Mouse (Mus musculus) midbrain, embryonic 15.5 days (tissue): Measurements from ENCODE around the gene Gng3. TPM values are rescaled to one million over a fixed set of nuclear protein-coding genes. Genes with fewer than 3 reads are reported as not detected.
A peak's percentile ranks its signal among the peaks of the same experiment; 100 is the strongest.

ENCODE experiments used
- ATAC-seq: fragments of 200-750 bp; cut with Nextera tagmentation; replicated peaks from 2 replicates; pipeline ENCODE4 v1.8.0; 2017; ENCODE audit warnings: moderate TSS enrichment
- H3K27ac ChIP-seq: fragments of 300-500 bp; sonication (generic); 2 replicates; pipeline ENCODE4 v1.5.1; 2015; ENCODE audit warnings: mild to moderate bottlenecking, inconsistent platforms
- H3K27me3 ChIP-seq: fragments of 300-500 bp; sonication (generic); replicated peaks from 2 replicates; pipeline ENCODE4 v1.6.1; 2015; ENCODE audit warnings: inconsistent platforms
- H3K36me3 ChIP-seq: fragments of 300-500 bp; sonication (generic); replicated peaks from 2 replicates; pipeline ENCODE4 v1.6.1; 2015; ENCODE audit warnings: inconsistent platforms
- H3K4me1 ChIP-seq: fragments of 300-500 bp; sonication (generic); 2 replicates; pipeline ENCODE4 v1.6.1; 2015; ENCODE audit warnings: inconsistent platforms
- H3K4me2 ChIP-seq: fragments of 300-500 bp; sonication (generic); 2 replicates; pipeline ENCODE4 v1.6.1; 2015; ENCODE audit warnings: inconsistent platforms, mild to moderate bottlenecking, moderate library complexity
- H3K4me3 ChIP-seq: fragments of 300-500 bp; sonication (generic); 2 replicates; pipeline ENCODE4 v1.5.1; 2015; ENCODE audit warnings: mild to moderate bottlenecking, inconsistent platforms
- H3K9ac ChIP-seq: fragments of 300-500 bp; sonication (generic); 2 replicates; pipeline ENCODE4 v1.6.1; 2015; ENCODE audit warnings: mild to moderate bottlenecking, inconsistent platforms
- H3K9me3 ChIP-seq: fragments of 300-500 bp; sonication (generic); 2 replicates; pipeline ENCODE4 v1.6.1; 2016; ENCODE audit warnings: inconsistent platforms
- WGBS: fragments of 180-500 bp; shearing (Covaris S2); methylation state at CpG from one replicate; pipeline ENCODE4 v1.1.7; 2015; ENCODE audit warnings: mixed read lengths; 5-methylcytosine and 5-hydroxymethylcytosine counted together
- microRNA-seq: library from miRNA; unstranded; fragments of <30 nt; microRNA quantifications from one replicate; pipeline ENCODE4, GENCODE M21; 2016
- polyA plus RNA-seq: library from polyadenylated mRNA; unstranded; fragments of >200 nt; fragmentation: Nextera tagmentation; extraction: Ambion mirVana; gene quantifications from 2 replicates; pipeline ENCODE4 v1.2.1, GENCODE M21; 2015

The Gng3 gene
- polyA plus RNA-seq, 1 experiment from 2014 or later, result 479 TPM

- Histone ChIP-seq H3K36me3 (peaks cover 10% of the 10 kb centered on the region), H3K9ac (peak within 1 kb of the TSS; percentile 65), H3K4me1 (peaks cover 31% of the 10 kb centered on the region), H3K27ac (peak within 1 kb of the TSS; percentile 68), H3K9me3 (no peaks in the 10 kb centered on the region), H3K4me2 (peak within 1 kb of the TSS; percentile 92), H3K27me3 (no peaks in the 10 kb centered on the region), H3K4me3 (peak within 1 kb of the TSS; percentile 85)
- peak; percentile 70 for ATAC-seq
- WGBS, result 2% methylated on average over 25 of the region's 25 CpGs
These were observed 40.6 kb downstream of the Gng3 start, which contains the start of gene Polr2g for GRCm38 (mm10) chr19:8798264-8798946. Gene Polr2g (minus strand): TSS chr19:8798577.

DNA sequence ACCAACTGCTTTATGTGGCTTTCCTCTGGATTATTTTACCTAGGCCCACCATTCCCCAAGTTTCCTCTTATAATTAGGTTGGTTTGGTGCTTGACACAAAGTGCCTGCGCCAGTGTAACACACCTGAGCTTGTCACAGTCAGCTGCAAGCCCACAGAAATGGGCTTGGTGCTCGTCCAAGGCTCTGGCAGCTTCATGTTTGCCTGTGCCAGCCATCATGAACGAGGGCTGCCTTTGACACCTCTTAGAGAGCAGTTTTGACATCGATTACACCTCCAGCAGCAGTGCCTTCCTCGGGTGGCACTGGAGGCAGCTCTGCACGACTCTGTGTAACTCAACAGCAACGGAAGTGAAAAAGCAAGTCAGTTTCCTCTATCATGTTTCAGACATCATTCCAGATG is 48.8 kb downstream of the Gng3 start:
- H3K9ac ChIP-seq, result no peak overlapping the region

DNA sequence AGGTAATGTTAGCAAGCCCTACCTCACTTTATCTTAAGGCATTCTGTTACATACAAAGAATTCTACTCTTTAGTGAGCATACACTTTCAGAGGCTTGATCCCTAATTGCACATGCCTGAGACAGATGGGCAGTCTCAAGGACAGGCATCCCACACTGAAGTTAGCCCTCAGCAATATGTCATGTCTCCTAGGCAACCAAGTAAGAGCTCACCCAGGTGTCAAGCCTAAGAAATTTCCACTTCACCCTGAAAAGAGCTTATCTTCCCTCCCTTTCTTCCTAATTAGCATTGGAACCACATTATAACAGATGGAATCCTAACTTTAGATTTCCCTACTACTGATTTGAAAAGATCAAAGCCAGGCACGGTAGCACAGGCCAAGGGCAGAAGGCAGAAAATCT is 49.8 kb downstream of the Gng3 start:
- 31% methylated on average over 1 of the region's 1 CpGs for WGBS
- 0 out of 2 replicates have a peak overlapping the region, but pooled peaks have one; percentile 17 for H3K9ac ChIP-seq
- H3K27ac ChIP-seq, result peak overlapping the region; percentile 43
- no peaks in the 10 kb centered on the region for H3K27me3 ChIP-seq
- H3K4me2 ChIP-seq, result no peak overlapping the region
- H3K9me3 ChIP-seq, result no peaks in the 10 kb centered on the region
- ATAC-seq, result no peak
- H3K4me1 ChIP-seq, result peaks cover 25% of the 10 kb centered on the region
- H3K36me3 ChIP-seq, result peaks cover 18% of the 10 kb centered on the region
- no peak overlapping the region for H3K4me3 ChIP-seq

More for the DNA sequence above, 48.8 kb downstream of the Gng3 start:
- Histone ChIP-seq H3K36me3 (peaks cover 20% of the 10 kb centered on the region), H3K4me3 (no peak overlapping the region), H3K27me3 (no peaks in the 10 kb centered on the region), H3K27ac (no peak overlapping the region), H3K4me2 (no peak overlapping the region), H3K4me1 (peaks cover 19% of the 10 kb centered on the region), H3K9me3 (no peaks in the 10 kb centered on the region)
- WGBS, result 83% methylated on average over 7 of the region's 7 CpGs
- no peak for ATAC-seq

GRCm38 (mm10) chr19:8788521-8788920 is 50.5 kb downstream of the Gng3 start:
- 12% methylated on average over 3 of the region's 3 CpGs for WGBS
- no peak overlapping the region for H3K4me2 ChIP-seq
- H3K36me3 ChIP-seq, result peaks cover 12% of the 10 kb centered on the region
- H3K27me3 ChIP-seq, result no peaks in the 10 kb centered on the region
- no peak for ATAC-seq
- no peak overlapping the region for H3K4me3 ChIP-seq
- no peaks in the 10 kb centered on the region for H3K9me3 ChIP-seq
- peak overlapping the region; percentile 43 for H3K27ac ChIP-seq
- no peak overlapping the region for H3K9ac ChIP-seq
- H3K4me1 ChIP-seq, result peaks cover 25% of the 10 kb centered on the region

Small RNA genes lying within 50 kb of the gene (microRNA-seq; reads per million reads assigned to microRNA genes)
- gene Mir5136, result not detected

Other genes with a start within 250 kb of the Gng3 start
- 12.1 and 13.5 TPM in 2 replicates for gene Slc22a8, start 247.9 kb downstream of the Gng3 start, polyA plus RNA-seq
- gene Slc22a6, start 221.2 kb downstream of the Gng3 start, polyA plus RNA-seq, result 15.3 and 19.7 TPM in 2 replicates
- gene Chrm1, start 175.4 kb downstream of the Gng3 start, polyA plus RNA-seq, result 0.81 and 0.86 TPM in 2 replicates
- 165 and 174 TPM in 2 replicates for gene Slc3a2, start 115.8 kb downstream of the Gng3 start, polyA plus RNA-seq
- 100.0 and 103 TPM in 2 replicates for gene Wdr74, start 103.4 kb downstream of the Gng3 start, polyA plus RNA-seq
- 1.5 and 1.7 TPM in 2 replicates for gene 1700092M07Rik, start 98.5 kb downstream of the Gng3 start, polyA plus RNA-seq
- 121 and 123 TPM in 2 replicates for gene Stx5a, start 97.8 kb downstream of the Gng3 start, polyA plus RNA-seq
- gene Nxf1, start 82.1 kb downstream of the Gng3 start, polyA plus RNA-seq, result 161 and 171 TPM in 2 replicates
- gene Tmem223, start 68.2 kb downstream of the Gng3 start, polyA plus RNA-seq, result 212 and 213 TPM in 2 replicates
- 27.1 and 31.8 TPM in 2 replicates for gene Tmem179b, start 64.7 kb downstream of the Gng3 start, polyA plus RNA-seq
- 32.6 and 34.0 TPM in 2 replicates for gene Taf6l, start 52.8 kb downstream of the Gng3 start, polyA plus RNA-seq
- gene Polr2g, start 40.6 kb downstream of the Gng3 start, polyA plus RNA-seq, result 129 and 132 TPM in 2 replicates
- 8.4 and 8.7 TPM in 2 replicates for gene Zbtb3, start 36.6 kb downstream of the Gng3 start, polyA plus RNA-seq
- 59.8 and 60.4 TPM in 2 replicates for gene Ttc9c, start 19.9 kb downstream of the Gng3 start, polyA plus RNA-seq
- 6.6 and 6.7 TPM in 2 replicates for gene Hnrnpul2, start 19.2 kb downstream of the Gng3 start, polyA plus RNA-seq
- not detected in 2 replicates for gene AC129217.1, start 9.4 kb downstream of the Gng3 start, polyA plus RNA-seq
- 100 and 105 TPM in 2 replicates for gene Bscl2, start 1.7 kb downstream of the Gng3 start, polyA plus RNA-seq
- gene Lrrn4cl, start 11.6 kb upstream of the Gng3 start, polyA plus RNA-seq, result 1.1 and 1.4 TPM in 2 replicates
- 138 and 142 TPM in 2 replicates for gene Ubxn1, start 32.3 kb upstream of the Gng3 start, polyA plus RNA-seq
- gene Uqcc3, start 41.7 kb upstream of the Gng3 start, polyA plus RNA-seq, result 61.4 and 62.7 TPM in 2 replicates
- gene Lbhd1, start 44.5 kb upstream of the Gng3 start, polyA plus RNA-seq, result 36.5 and 37.7 TPM in 2 replicates
- gene Gm49403, start 44.7 kb upstream of the Gng3 start, polyA plus RNA-seq, result not detected in 2 replicates
- gene 1810009A15Rik, start 49.7 kb upstream of the Gng3 start, polyA plus RNA-seq, result 40.2 and 44.3 TPM in 2 replicates
- not detected in 2 replicates for gene Gm49416, start 49.7 kb upstream of the Gng3 start, polyA plus RNA-seq
- 36.4 and 38.4 TPM in 2 replicates for gene Ints5, start 53.8 kb upstream of the Gng3 start, polyA plus RNA-seq
- gene Ganab, start 58.9 kb upstream of the Gng3 start, polyA plus RNA-seq, result 88.8 and 90.7 TPM in 2 replicates
- 96.1 and 96.6 TPM in 2 replicates for gene B3gat3, start 81.2 kb upstream of the Gng3 start, polyA plus RNA-seq
- 1.9 and 2.4 TPM in 2 replicates for gene Rom1, start 90.2 kb upstream of the Gng3 start, polyA plus RNA-seq
- gene Eml3, start 90.4 kb upstream of the Gng3 start, polyA plus RNA-seq, result 10.5 and 13.4 TPM in 2 replicates
- gene Mta2, start 102.7 kb upstream of the Gng3 start, polyA plus RNA-seq, result 119 and 121 TPM in 2 replicates
- 27.5 and 30.5 TPM in 2 replicates for gene Tut1, start 114.7 kb upstream of the Gng3 start, polyA plus RNA-seq
- gene Eef1g, start 127.8 kb upstream of the Gng3 start, polyA plus RNA-seq, result 287 and 295 TPM in 2 replicates
- gene Ahnak, start 150.1 kb upstream of the Gng3 start, polyA plus RNA-seq, result 4.9 and 5.9 TPM in 2 replicates
- gene Scgb1a1, start 248.8 kb upstream of the Gng3 start, polyA plus RNA-seq, result not detected in 2 replicates